Mouse (Mus musculus): Measurements from ENCODE around the gene Gm28044. TPM values are rescaled to one million over a fixed set of nuclear protein-coding genes. Genes with fewer than 3 reads are reported as not detected.

The Gm28044 gene
- 0.43 and 1.7 TPM in 2 replicates for polyA plus RNA-seq (2015; fragmentation: Nextera tagmentation; extraction: Ambion mirVana)

GRCm38 (mm10) chr13:67360131-67360744 is at the start of gene Gm28044, which contains the start of gene Zfp953:
Gene Gm28044 (minus strand): TSS chr13:67360536.
Gene Zfp953 (minus strand): TSS chr13:67360605.

GRCm38 (mm10) chr13:67399183-67399903 is 39.0 kb upstream of the Gm28044 start, which contains the start of gene Zfp429:
Gene Zfp429 (minus strand): TSS chr13:67399819.

GRCm38 (mm10) chr13:67375050-67375911 is 14.9 kb upstream of the Gm28044 start, which contains the start of the genes Gm28041 and Zfp456:
Gene Gm28041 (minus strand): TSS chr13:67375733.
Gene Zfp456 (minus strand): TSS chr13:67375810.

GRCm38 (mm10) chr13:67332019-67332724 is 28.2 kb downstream of the Gm28044 start, which contains the start of gene Zfp595:
Gene Zfp595 (minus strand): TSS chr13:67332570.

GRCm38 (mm10) chr13:67305822-67306672 is 54.3 kb downstream of the Gm28044 start, which contains the start of gene Zfp457:
Gene Zfp457 (minus strand): TSS chr13:67306485.

GRCm38 (mm10) chr13:67278314-67278713 is 82.0 kb downstream of the Gm28044 start, which contains the start of gene Zfp458:
Gene Zfp458 (minus strand): TSS chr13:67278466.

Other genes starting within 250 kb of the Gm28044 start
- 0.08 and 0.36 TPM in 2 replicates for gene Rslcan18, start 244.3 kb downstream of the Gm28044 start, polyA plus RNA-seq (2015; fragmentation: Nextera tagmentation; extraction: Ambion mirVana)
- gene Zfp759, start 238.9 kb downstream of the Gm28044 start, polyA plus RNA-seq (2015; fragmentation: Nextera tagmentation; extraction: Ambion mirVana): 1.7 and 2.7 TPM in 2 replicates
- 5.3 and 7.5 TPM in 2 replicates for gene Rsl1, start 187.4 kb downstream of the Gm28044 start, polyA plus RNA-seq (2015; fragmentation: Nextera tagmentation; extraction: Ambion mirVana)
- 1.8 and 1.9 TPM in 2 replicates for gene Zfp455, start 166.0 kb downstream of the Gm28044 start, polyA plus RNA-seq (2015; fragmentation: Nextera tagmentation; extraction: Ambion mirVana)
- 0.96 and 1.4 TPM in 2 replicates for gene Zfp458, start 82.1 kb downstream of the Gm28044 start, polyA plus RNA-seq (2015; fragmentation: Nextera tagmentation; extraction: Ambion mirVana)
- 0.44 and 0.83 TPM in 2 replicates for gene Zfp457, start 54.1 kb downstream of the Gm28044 start, polyA plus RNA-seq (2015; fragmentation: Nextera tagmentation; extraction: Ambion mirVana)
- 1.1 and 2.0 TPM in 2 replicates for gene Zfp595, start 28.0 kb downstream of the Gm28044 start, polyA plus RNA-seq (2015; fragmentation: Nextera tagmentation; extraction: Ambion mirVana)
- gene Zfp953, start 69 bp upstream of the Gm28044 start, polyA plus RNA-seq (2015; fragmentation: Nextera tagmentation; extraction: Ambion mirVana): 0.76 and 0.87 TPM in 2 replicates
- 0.57 and 0.80 TPM in 2 replicates for gene Gm28041, start 15.2 kb upstream of the Gm28044 start, polyA plus RNA-seq (2015; fragmentation: Nextera tagmentation; extraction: Ambion mirVana)
- 0.74 and 0.84 TPM in 2 replicates for gene Zfp456, start 15.3 kb upstream of the Gm28044 start, polyA plus RNA-seq (2015; fragmentation: Nextera tagmentation; extraction: Ambion mirVana)
- 5.2 and 5.7 TPM in 2 replicates for gene Zfp429, start 39.3 kb upstream of the Gm28044 start, polyA plus RNA-seq (2015; fragmentation: Nextera tagmentation; extraction: Ambion mirVana)
- 0.12 and 0.19 TPM in 2 replicates for gene Zfp459, start 60.9 kb upstream of the Gm28044 start, polyA plus RNA-seq (2015; fragmentation: Nextera tagmentation; extraction: Ambion mirVana)
- 12.6 and 15.1 TPM in 2 replicates for gene Zfp874a, start 91.1 kb upstream of the Gm28044 start, polyA plus RNA-seq (2015; fragmentation: Nextera tagmentation; extraction: Ambion mirVana)
- gene Zfp874b, start 123.7 kb upstream of the Gm28044 start, polyA plus RNA-seq (2015; fragmentation: Nextera tagmentation; extraction: Ambion mirVana): 4.2 and 4.6 TPM in 2 replicates
- 5.8 and 6.9 TPM in 2 replicates for gene Zfp58, start 140.0 kb upstream of the Gm28044 start, polyA plus RNA-seq (2015; fragmentation: Nextera tagmentation; extraction: Ambion mirVana)
- gene Gm26965, start 165.6 kb upstream of the Gm28044 start, polyA plus RNA-seq (2015; fragmentation: Nextera tagmentation; extraction: Ambion mirVana): not detected in 2 replicates
- gene Zfp87, start 165.6 kb upstream of the Gm28044 start, polyA plus RNA-seq (2015; fragmentation: Nextera tagmentation; extraction: Ambion mirVana): 45.3 and 77.5 TPM in 2 replicates
- 7.8 and 9.3 TPM in 2 replicates for gene Zfp748, start 193.3 kb upstream of the Gm28044 start, polyA plus RNA-seq (2015; fragmentation: Nextera tagmentation; extraction: Ambion mirVana)
- 3.7 and 4.0 TPM in 2 replicates for gene Zfp729b, start 249.2 kb upstream of the Gm28044 start, polyA plus RNA-seq (2015; fragmentation: Nextera tagmentation; extraction: Ambion mirVana)